Mouse (Mus musculus) forebrain, embryonic 16.5 days (tissue): ENCODE results near the gene Armc6. TPM values are rescaled to one million over a fixed set of nuclear protein-coding genes. Genes with fewer than 3 reads are reported as not detected.
A peak's percentile ranks its signal among the peaks of the same experiment; 100 is the strongest.

Experiments used
- ATAC-seq: fragments of 200-750 bp; cut with Nextera tagmentation; 2 replicates; pipeline ENCODE4 v1.8.0; 2017; ENCODE audit warnings: mild to moderate bottlenecking, moderate library complexity
- H3K27ac ChIP-seq: fragments of 300-500 bp; sonication (generic); 2 replicates; pipeline ENCODE4 v1.5.1; 2014; ENCODE audit warnings: low read length, control low read depth
- H3K27me3 ChIP-seq: fragments of 300-500 bp; sonication (generic); replicated peaks from 2 replicates; pipeline ENCODE4 v1.6.1; 2014; ENCODE audit warnings: low read length; ENCODE audit not compliant: control insufficient read depth, insufficient read depth
- H3K36me3 ChIP-seq: fragments of 300-500 bp; sonication (generic); 2 replicates; pipeline ENCODE4 v1.6.1; 2014; ENCODE audit not compliant: control insufficient read depth, insufficient read depth
- H3K4me1 ChIP-seq: fragments of 300-500 bp; sonication (generic); replicated peaks from 2 replicates; pipeline ENCODE4 v1.6.1; 2014; ENCODE audit warnings: low read length; ENCODE audit not compliant: control insufficient read depth, insufficient read depth
- H3K4me2 ChIP-seq: fragments of 300-500 bp; sonication (generic); 2 replicates; pipeline ENCODE4 v1.6.1; 2014; ENCODE audit warnings: mild to moderate bottlenecking, low read length, control low read depth
- H3K4me3 ChIP-seq: fragments of 300-500 bp; sonication (generic); replicated peaks from 2 replicates; pipeline ENCODE4 v1.5.1; 2014; ENCODE audit warnings: mild to moderate bottlenecking, low read length, control low read depth
- H3K9ac ChIP-seq: fragments of 300-500 bp; sonication (generic); replicated peaks from 2 replicates; pipeline ENCODE4 v1.6.1; 2014; ENCODE audit warnings: low read depth, low read length, control low read depth
- H3K9me3 ChIP-seq: fragments of 300-500 bp; sonication (generic); 2 replicates; pipeline ENCODE4 v1.6.1; 2016; ENCODE audit warnings: low read length; ENCODE audit not compliant: control insufficient read depth
- WGBS: fragments of 180-500 bp; shearing (Covaris S2); extraction: QIAGEN DNeasy Blood & Tissue Kit; methylation state at CpG from one replicate; pipeline ENCODE4 v1.1.7; 2014; 5-methylcytosine and 5-hydroxymethylcytosine counted together
- polyA plus RNA-seq: library from polyadenylated mRNA; unstranded; fragments of >200 nt; fragmentation: Nextera tagmentation; extraction: Ambion mirVana; gene quantifications from 2 replicates; pipeline ENCODE4 v1.2.1, GENCODE M21; 2015

Gene Armc6
- 101 and 109 TPM in 2 replicates for polyA plus RNA-seq

DNA sequence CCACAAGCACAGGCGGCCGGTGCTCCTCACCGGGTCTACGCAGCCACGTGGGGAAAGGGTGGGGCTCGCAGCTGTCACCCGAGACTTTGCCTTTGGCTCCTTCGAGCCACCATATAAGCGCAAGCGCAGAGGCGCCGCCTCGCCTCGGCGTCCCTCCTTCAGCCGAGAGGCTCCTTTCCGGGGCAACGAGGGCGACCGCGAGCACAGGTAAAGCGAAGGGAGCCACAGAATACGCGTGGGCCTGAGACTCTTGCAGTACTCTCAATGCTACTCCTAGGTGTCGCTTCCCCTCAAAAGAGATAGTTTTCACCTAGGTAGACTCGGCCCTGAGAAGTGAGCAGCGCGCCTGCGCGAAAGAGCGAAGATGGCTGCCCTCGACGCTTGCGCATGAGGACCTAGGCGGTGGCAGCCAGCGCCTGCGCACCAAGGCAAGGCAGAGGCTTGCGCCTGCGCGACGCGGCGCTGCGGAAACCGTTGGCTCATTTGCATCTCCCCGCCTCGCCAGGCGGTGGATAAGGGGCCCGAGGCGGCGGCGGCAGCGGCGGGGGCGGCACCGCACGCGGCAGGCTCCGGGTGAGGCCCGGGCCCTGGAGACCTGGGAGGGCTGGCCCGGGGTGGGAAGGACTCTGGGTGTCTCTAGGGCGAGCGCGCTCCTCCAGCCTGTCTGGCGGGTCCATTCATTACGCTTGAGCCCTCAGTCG is at the start of gene Armc6, which contains the start of gene Sugp2:
Armc6 (minus strand) TSS at position 387 of the 701 bp plus-strand sequence.
Sugp2 (plus strand) TSS at position 147 of the 701 bp plus-strand sequence.
- H3K36me3 ChIP-seq: peaks cover 24% of the 10 kb centered on the region

GRCm38 (mm10) chr8:70283136-70284077 is 49.1 kb upstream of the Armc6 start:
- Histone ChIP-seq H3K9me3 (no peaks in the 10 kb centered on the region), H3K27me3 (no peaks in the 10 kb centered on the region), H3K4me3 (peak overlapping the region; percentile 68), H3K27ac (peak overlapping the region; percentile 71), H3K4me2 (peak overlapping the region; percentile 91), H3K9ac (peak overlapping the region; percentile 85), H3K36me3 (peaks cover 20% of the 10 kb centered on the region), H3K4me1 (peaks cover 11% of the 10 kb centered on the region)
- WGBS: 0% methylated on average over 30 of the region's 55 CpGs
- ATAC-seq: peak; percentile 63

More for the DNA sequence above, at the start of gene Armc6, which contains the start of gene Sugp2:
- Histone ChIP-seq H3K4me2 (peak within 1 kb of the TSS; percentile 75), H3K27ac (peak within 1 kb of the TSS; percentile 94), H3K9ac (peak within 1 kb of the TSS; percentile 93), H3K27me3 (no peaks in the 10 kb centered on the region), H3K9me3 (no peaks in the 10 kb centered on the region), H3K4me1 (peaks cover 22% of the 10 kb centered on the region), H3K4me3 (peak within 1 kb of the TSS; percentile 87)
- ATAC-seq: peak; percentile 97
- under 1% methylated on average over 67 of the region's 67 CpGs for WGBS

- ATAC-seq: peak; percentile 85
- Histone ChIP-seq H3K4me1 (peaks cover 11% of the 10 kb centered on the region), H3K9ac (peak within 1 kb of the TSS; percentile 85), H3K36me3 (peaks cover 20% of the 10 kb centered on the region), H3K4me3 (peak within 1 kb of the TSS; percentile 68), H3K27me3 (no peaks in the 10 kb centered on the region), H3K27ac (peak within 1 kb of the TSS; percentile 71), H3K4me2 (peak within 1 kb of the TSS; percentile 91), H3K9me3 (no peaks in the 10 kb centered on the region)
- WGBS: 0% methylated on average over 34 of the region's 36 CpGs
Observed at GRCm38 (mm10) chr8:70282603-70283135, 48.4 kb upstream of the Armc6 start, which contains the start of gene Homer3. Homer3 (plus strand) TSS chr8:70282827.

DNA sequence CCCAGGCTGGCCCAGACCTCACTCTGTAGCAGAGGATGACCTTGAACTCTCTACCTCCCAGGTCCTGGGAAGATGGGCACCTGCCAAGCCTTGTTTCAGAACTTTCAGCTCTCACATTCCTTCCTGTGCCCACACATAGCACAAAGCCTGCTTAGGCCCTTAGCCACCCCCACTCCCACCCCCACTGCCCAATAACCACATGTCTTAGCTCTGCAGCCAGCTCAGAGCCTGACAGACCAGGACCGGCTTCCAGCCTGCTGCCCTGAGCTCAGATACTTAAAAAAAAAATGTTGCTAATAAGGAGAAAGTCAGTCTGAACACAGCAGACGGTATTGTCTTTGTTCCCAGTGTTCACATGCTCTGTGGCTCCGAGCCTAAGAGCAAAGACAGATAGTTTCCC is 46.7 kb upstream of the Armc6 start:
- peaks cover 6% of the 10 kb centered on the region for H3K36me3 ChIP-seq
- ATAC-seq: no peak
- H3K27me3 ChIP-seq: no peaks in the 10 kb centered on the region
- no peak overlapping the region for H3K4me3 ChIP-seq
- 31% methylated on average over 3 of the region's 3 CpGs for WGBS
- H3K4me1 ChIP-seq: peaks cover 11% of the 10 kb centered on the region
- H3K27ac ChIP-seq: no peak overlapping the region
- H3K4me2 ChIP-seq: no peak overlapping the region
- H3K9ac ChIP-seq: no peak overlapping the region
- no peaks in the 10 kb centered on the region for H3K9me3 ChIP-seq

- Histone ChIP-seq H3K27me3 (no peaks in the 10 kb centered on the region), H3K36me3 (no peaks in the 10 kb centered on the region), H3K9me3 (no peaks in the 10 kb centered on the region), H3K9ac (no peak overlapping the region), H3K4me3 (no peak overlapping the region), H3K4me2 (no peak overlapping the region), H3K4me1 (peaks cover 8% of the 10 kb centered on the region), H3K27ac (no peak overlapping the region)
- no peak for ATAC-seq
- 69% methylated on average over 8 of the region's 8 CpGs for WGBS
Observed at GRCm38 (mm10) chr8:70279266-70279665, 45.0 kb upstream of the Armc6 start.

- H3K4me3 ChIP-seq: no peak overlapping the region
- H3K9ac ChIP-seq: no peak overlapping the region
- peaks cover 3% of the 10 kb centered on the region for H3K4me1 ChIP-seq
- H3K9me3 ChIP-seq: no peaks in the 10 kb centered on the region
- no peaks in the 10 kb centered on the region for H3K36me3 ChIP-seq
- no peaks in the 10 kb centered on the region for H3K27me3 ChIP-seq
- WGBS: 59% methylated on average over 15 of the region's 15 CpGs
- no peak overlapping the region for H3K27ac ChIP-seq
- no peak overlapping the region for H3K4me2 ChIP-seq
- ATAC-seq: no peak
Observed at GRCm38 (mm10) chr8:70278175-70278574, 43.9 kb upstream of the Armc6 start.

DNA sequence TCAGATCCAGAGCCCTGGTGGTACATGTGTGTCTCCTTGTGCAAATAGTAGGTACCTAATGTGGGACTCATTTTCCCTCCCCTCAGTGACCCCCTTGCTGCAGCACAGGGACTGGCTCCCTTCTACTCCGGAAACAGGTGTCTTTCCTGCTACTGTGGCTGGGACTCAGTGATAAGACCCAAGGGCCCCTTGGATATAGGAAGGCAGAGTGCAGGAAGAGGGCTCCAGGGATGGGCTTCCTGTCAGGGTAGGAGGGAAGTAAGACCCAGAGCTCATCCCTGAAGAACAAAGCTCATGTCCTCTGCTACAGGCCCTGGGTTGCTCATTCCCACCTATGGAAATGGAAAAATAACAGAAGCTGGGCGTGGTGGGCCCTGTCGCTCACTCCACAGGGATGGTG is 42.2 kb upstream of the Armc6 start:
- no peak overlapping the region for H3K4me3 ChIP-seq
- H3K27me3 ChIP-seq: no peaks in the 10 kb centered on the region
- ATAC-seq: no peak
- H3K27ac ChIP-seq: no peak overlapping the region
- H3K9ac ChIP-seq: no peak overlapping the region
- 91% methylated on average over 3 of the region's 3 CpGs for WGBS
- H3K4me2 ChIP-seq: no peak overlapping the region
- no peaks in the 10 kb centered on the region for H3K9me3 ChIP-seq
- no peaks in the 10 kb centered on the region for H3K36me3 ChIP-seq
- no peaks in the 10 kb centered on the region for H3K4me1 ChIP-seq

- no peaks in the 10 kb centered on the region for H3K9me3 ChIP-seq
- H3K27ac ChIP-seq: no peak overlapping the region
- ATAC-seq: no peak
- H3K27me3 ChIP-seq: no peaks in the 10 kb centered on the region
- no peaks in the 10 kb centered on the region for H3K4me1 ChIP-seq
- no peak overlapping the region for H3K9ac ChIP-seq
- H3K4me2 ChIP-seq: no peak overlapping the region
- no peak overlapping the region for H3K4me3 ChIP-seq
- H3K36me3 ChIP-seq: no peaks in the 10 kb centered on the region
Observed at GRCm38 (mm10) chr8:70274350-70274749, 40.1 kb upstream of the Armc6 start.

GRCm38 (mm10) chr8:70272949-70273348 is 38.7 kb upstream of the Armc6 start:
- no peak for ATAC-seq
- Histone ChIP-seq H3K36me3 (no peaks in the 10 kb centered on the region), H3K9ac (no peak overlapping the region), H3K4me3 (no peak overlapping the region), H3K9me3 (no peaks in the 10 kb centered on the region), H3K27ac (no peak overlapping the region), H3K27me3 (no peaks in the 10 kb centered on the region), H3K4me1 (no peaks in the 10 kb centered on the region), H3K4me2 (no peak overlapping the region)
- 72% methylated on average over 3 of the region's 3 CpGs for WGBS
